Mouse (Mus musculus): Measurements from ENCODE around the gene Fmo1. TPM values are rescaled to one million over a fixed set of nuclear protein-coding genes. Genes with fewer than 3 reads are reported as not detected.

Gene Fmo1
- polyA plus RNA-seq, 1 experiment = not detected

- no peaks in the 10 kb centered on the region for H3K36me3 ChIP-seq (ENCODE audit: control insufficient read depth, insufficient read depth, low read length, poor library complexity, severe bottlenecking)
- no peak for TF ChIP-seq POLR2A (IDR thresholded peaks at IDR 0.05; ENCODE audit: insufficient read depth, low read length)
- no peak for TF ChIP-seq EP300 (IDR thresholded peaks at IDR 0.05; ENCODE audit: insufficient read depth, low read depth, low read length)
- TF ChIP-seq CTCF (IDR thresholded peaks at IDR 0.05; ENCODE audit: low read depth, low read length) = no peak
- no peak overlapping the region for H3K9ac ChIP-seq (ENCODE audit: low read depth, poor library complexity, severe bottlenecking)
- H3K27ac ChIP-seq (ENCODE audit: insufficient read depth, low read length) = no peak overlapping the region
- no peaks in the 10 kb centered on the region for H3K9me3 ChIP-seq (replicated peaks; ENCODE audit: control insufficient read depth, insufficient read depth, low read length, poor library complexity, severe bottlenecking)
- H3K4me3 ChIP-seq (ENCODE audit: low read depth, low read length) = no peak overlapping the region
- no peaks in the 10 kb centered on the region for H3K4me1 ChIP-seq (ENCODE audit: control insufficient read depth, insufficient read depth, low read length)
- no peaks in the 10 kb centered on the region for H3K27me3 ChIP-seq (ENCODE audit: control insufficient read depth, insufficient read depth, low read length, poor library complexity, severe bottlenecking)
Observed at GRCm38 (mm10) chr1:162893014-162893413, 26.6 kb upstream of the Fmo1 start.

GRCm38 (mm10) chr1:162891980-162892451 is 25.6 kb upstream of the Fmo1 start:
- Histone ChIP-seq H3K27me3 (ENCODE audit: control insufficient read depth, insufficient read depth, low read length, poor library complexity, severe bottlenecking) (no peaks in the 10 kb centered on the region), H3K9ac (ENCODE audit: low read depth, poor library complexity, severe bottlenecking) (no peak overlapping the region), H3K27ac (ENCODE audit: insufficient read depth, low read length) (no peak overlapping the region), H3K36me3 (ENCODE audit: control insufficient read depth, insufficient read depth, low read length, poor library complexity, severe bottlenecking) (no peaks in the 10 kb centered on the region), H3K4me1 (ENCODE audit: control insufficient read depth, insufficient read depth, low read length) (no peaks in the 10 kb centered on the region), H3K9me3 (replicated peaks; ENCODE audit: control insufficient read depth, insufficient read depth, low read length, poor library complexity, severe bottlenecking) (no peaks in the 10 kb centered on the region), H3K4me3 (ENCODE audit: low read depth, low read length) (no peak overlapping the region)
- TF ChIP-seq EP300 (IDR thresholded peaks at IDR 0.05; ENCODE audit: insufficient read depth, low read depth, low read length) (no peak), POLR2A (IDR thresholded peaks at IDR 0.05; ENCODE audit: insufficient read depth, low read length) (no peak), CTCF (IDR thresholded peaks at IDR 0.05; ENCODE audit: low read depth, low read length) (no peak)

GRCm38 (mm10) chr1:162888646-162889045 is 22.2 kb upstream of the Fmo1 start:
- no peak overlapping the region for H3K4me3 ChIP-seq (ENCODE audit: low read depth, low read length)
- TF ChIP-seq POLR2A (IDR thresholded peaks at IDR 0.05; ENCODE audit: insufficient read depth, low read length) = no peak
- no peak overlapping the region for H3K9ac ChIP-seq (ENCODE audit: low read depth, poor library complexity, severe bottlenecking)
- H3K27me3 ChIP-seq (ENCODE audit: control insufficient read depth, insufficient read depth, low read length, poor library complexity, severe bottlenecking) = no peaks in the 10 kb centered on the region
- H3K27ac ChIP-seq (ENCODE audit: insufficient read depth, low read length) = no peak overlapping the region
- no peaks in the 10 kb centered on the region for H3K36me3 ChIP-seq (ENCODE audit: control insufficient read depth, insufficient read depth, low read length, poor library complexity, severe bottlenecking)
- no peaks in the 10 kb centered on the region for H3K9me3 ChIP-seq (replicated peaks; ENCODE audit: control insufficient read depth, insufficient read depth, low read length, poor library complexity, severe bottlenecking)
- no peaks in the 10 kb centered on the region for H3K4me1 ChIP-seq (ENCODE audit: control insufficient read depth, insufficient read depth, low read length)

GRCm38 (mm10) chr1:162887644-162888043 is 21.2 kb upstream of the Fmo1 start:
- Histone ChIP-seq H3K4me3 (ENCODE audit: low read depth, low read length) (no peak overlapping the region), H3K27ac (ENCODE audit: insufficient read depth, low read length) (no peak overlapping the region), H3K9me3 (replicated peaks; ENCODE audit: control insufficient read depth, insufficient read depth, low read length, poor library complexity, severe bottlenecking) (no peaks in the 10 kb centered on the region), H3K4me1 (ENCODE audit: control insufficient read depth, insufficient read depth, low read length) (no peaks in the 10 kb centered on the region), H3K9ac (ENCODE audit: low read depth, poor library complexity, severe bottlenecking) (no peak overlapping the region), H3K36me3 (ENCODE audit: control insufficient read depth, insufficient read depth, low read length, poor library complexity, severe bottlenecking) (no peaks in the 10 kb centered on the region), H3K27me3 (ENCODE audit: control insufficient read depth, insufficient read depth, low read length, poor library complexity, severe bottlenecking) (no peaks in the 10 kb centered on the region)
- no peak for TF ChIP-seq EP300 (IDR thresholded peaks at IDR 0.05; ENCODE audit: insufficient read depth, low read depth, low read length)
- TF ChIP-seq CTCF (IDR thresholded peaks at IDR 0.05; ENCODE audit: low read depth, low read length) = no peak
- TF ChIP-seq POLR2A (IDR thresholded peaks at IDR 0.05; ENCODE audit: insufficient read depth, low read length) = no peak

- no peak overlapping the region for H3K9ac ChIP-seq (ENCODE audit: low read depth, poor library complexity, severe bottlenecking)
- H3K4me1 ChIP-seq (ENCODE audit: control insufficient read depth, insufficient read depth, low read length) = no peaks in the 10 kb centered on the region
- no peaks in the 10 kb centered on the region for H3K9me3 ChIP-seq (replicated peaks; ENCODE audit: control insufficient read depth, insufficient read depth, low read length, poor library complexity, severe bottlenecking)
- H3K27ac ChIP-seq (ENCODE audit: insufficient read depth, low read length) = no peak overlapping the region
- TF ChIP-seq EP300 (IDR thresholded peaks at IDR 0.05; ENCODE audit: insufficient read depth, low read depth, low read length) (no peak), POLR2A (IDR thresholded peaks at IDR 0.05; ENCODE audit: insufficient read depth, low read length) (no peak), CTCF (IDR thresholded peaks at IDR 0.05; ENCODE audit: low read depth, low read length) (no peak)
- no peaks in the 10 kb centered on the region for H3K36me3 ChIP-seq (ENCODE audit: control insufficient read depth, insufficient read depth, low read length, poor library complexity, severe bottlenecking)
- H3K4me3 ChIP-seq (ENCODE audit: low read depth, low read length) = no peak overlapping the region
- H3K27me3 ChIP-seq (ENCODE audit: control insufficient read depth, insufficient read depth, low read length, poor library complexity, severe bottlenecking) = no peaks in the 10 kb centered on the region
Observed at GRCm38 (mm10) chr1:162886138-162886816, 19.9 kb upstream of the Fmo1 start.

- no peak overlapping the region for H3K4me3 ChIP-seq (ENCODE audit: low read depth, low read length)
- H3K9me3 ChIP-seq (replicated peaks; ENCODE audit: control insufficient read depth, insufficient read depth, low read length, poor library complexity, severe bottlenecking) = no peaks in the 10 kb centered on the region
- H3K27ac ChIP-seq (ENCODE audit: insufficient read depth, low read length) = no peak overlapping the region
- H3K27me3 ChIP-seq (ENCODE audit: control insufficient read depth, insufficient read depth, low read length, poor library complexity, severe bottlenecking) = no peaks in the 10 kb centered on the region
- TF ChIP-seq EP300 (IDR thresholded peaks at IDR 0.05; ENCODE audit: insufficient read depth, low read depth, low read length) (no peak), CTCF (IDR thresholded peaks at IDR 0.05; ENCODE audit: low read depth, low read length) (no peak), POLR2A (IDR thresholded peaks at IDR 0.05; ENCODE audit: insufficient read depth, low read length) (no peak)
- H3K36me3 ChIP-seq (ENCODE audit: control insufficient read depth, insufficient read depth, low read length, poor library complexity, severe bottlenecking) = no peaks in the 10 kb centered on the region
- H3K4me1 ChIP-seq (ENCODE audit: control insufficient read depth, insufficient read depth, low read length) = no peaks in the 10 kb centered on the region
- H3K9ac ChIP-seq (ENCODE audit: low read depth, poor library complexity, severe bottlenecking) = no peak overlapping the region
Observed at GRCm38 (mm10) chr1:162882681-162883080, 16.3 kb upstream of the Fmo1 start.

All from ES-Bruce4 (cell line).